Mouse (Mus musculus) G1E (cell line): ENCODE data around the gene Wdr54.

Experiments used
- CTCF ChIP-seq: IDR thresholded peaks from 2 replicates; pipeline ENCODE4 v1.5.1; 2012; ENCODE audit warnings: low read depth, low read length, inconsistent platforms, mixed read lengths
- GATA1 ChIP-seq: IDR thresholded peaks from 2 replicates; pipeline ENCODE4 v1.6.1; 2012; ENCODE audit warnings: borderline replicate concordance, low read length, inconsistent platforms, mixed read lengths
- POLR2AphosphoS5 ChIP-seq: IDR thresholded peaks from 2 replicates; pipeline ENCODE4 v1.6.1; 2012; ENCODE audit warnings: low read depth, low read length, inconsistent platforms; ENCODE audit not compliant: insufficient replicate concordance

- TF ChIP-seq CTCF (no peak), POLR2AphosphoS5 (no peak), GATA1 (no peak)
Observed at GRCm38 (mm10) chr6:83124851-83125312, 31.3 kb downstream of the Wdr54 start.
